Mouse (Mus musculus) CH12.LX (cell line): ENCODE data around the gene Pdcd7. TPM values are rescaled to one million over a fixed set of nuclear protein-coding genes. Genes with fewer than 3 reads are reported as not detected.
A peak's percentile ranks its signal among the peaks of the same experiment; 100 is the strongest.

Experiments used
- DNase-seq: peaks from one replicate; pipeline ENCODE4 v3.0.0-alpha.2; 2013; ENCODE audit errors: extremely low read depth
- H3K27ac ChIP-seq: 2 replicates; pipeline ENCODE4 v1.5.1; 2012; ENCODE audit warnings: low read depth, mild to moderate bottlenecking, control low read depth, moderate library complexity; ENCODE audit not compliant: insufficient read depth
- H3K27me3 ChIP-seq: replicated peaks from 2 replicates; pipeline ENCODE3; 2012; ENCODE audit warnings: inconsistent platforms
- H3K36me3 ChIP-seq, 2 experiments: replicated peaks in 1 of 2; 2 replicates each; pipeline versions ENCODE3 to v1.6.1; 2012; ENCODE audit warnings: inconsistent platforms in 1 of 2, low read length in 1 of 2, mild to moderate bottlenecking in 1 of 2, mixed read lengths in 1 of 2, moderate library complexity in 1 of 2; ENCODE audit not compliant: control insufficient read depth in 1 of 2, insufficient read depth in 1 of 2
- H3K4me1 ChIP-seq, 2 experiments: 2 replicates each; pipeline ENCODE4 v1.6.1; 2012; ENCODE audit warnings: inconsistent platforms in 1 of 2, moderate library complexity in 1 of 2; ENCODE audit not compliant: insufficient read depth in 2 of 2, control insufficient read depth in 1 of 2
- H3K4me2 ChIP-seq: 2 replicates; pipeline ENCODE4 v1.6.1; 2012; ENCODE audit warnings: low read depth, mild to moderate bottlenecking, control low read depth; ENCODE audit not compliant: poor library complexity, insufficient read depth, severe bottlenecking
- H3K4me3 ChIP-seq, 3 experiments: fragments of 150-350 bp in 1 of 3; sonication (generic) in 1 of 3; replicated peaks in 1 of 3; 2 replicates each; pipeline versions ENCODE3 to v1.5.1; 2011 to 2012; ENCODE audit warnings: low read depth in 2 of 3, low read length in 2 of 3, mild to moderate bottlenecking in 2 of 3, moderate library complexity in 2 of 3, control low read depth in 1 of 3, improper control_type of control experiment in 1 of 3, inconsistent platforms in 1 of 3, mixed read lengths in 1 of 3; ENCODE audit not compliant: poor library complexity in 1 of 3
- H3K79me2 ChIP-seq: replicated peaks from 2 replicates; pipeline ENCODE4 v1.6.1; 2012; ENCODE audit warnings: mild to moderate bottlenecking, moderate library complexity; ENCODE audit not compliant: control insufficient read depth, poor library complexity, insufficient read depth, severe bottlenecking; ENCODE audit errors: extremely low read depth
- H3K9ac ChIP-seq: 2 replicates; pipeline ENCODE4 v1.6.1; 2012; ENCODE audit warnings: low read depth, mild to moderate bottlenecking, control low read depth, moderate library complexity; ENCODE audit not compliant: insufficient read depth
- H3K9me3 ChIP-seq: replicated peaks from 2 replicates; pipeline ENCODE3; 2012; ENCODE audit warnings: low read length, inconsistent platforms, mixed read lengths
- BHLHE40 ChIP-seq: IDR thresholded peaks from 2 replicates; pipeline ENCODE4 v1.6.1; 2011; ENCODE audit warnings: mild to moderate bottlenecking, low read depth, low read length, improper control_type of control experiment
- CHD1 ChIP-seq: IDR thresholded peaks from 2 replicates; pipeline ENCODE4 v1.6.1; 2012; ENCODE audit warnings: low read depth, low read length, improper control_type of control experiment, inconsistent platforms
- CHD2 ChIP-seq: IDR thresholded peaks from 2 replicates; pipeline ENCODE4 v1.6.1; 2011; ENCODE audit warnings: low read length, improper control_type of control experiment
- CTCF ChIP-seq, 2 experiments: IDR thresholded peaks in 1 of 2; conservative IDR thresholded peaks in 1 of 2; 2 replicates each; pipeline ENCODE4 v1.5.1; 2011 to 2012; ENCODE audit warnings: low read depth in 2 of 2, low read length in 2 of 2, improper control_type of control experiment in 1 of 2, inconsistent platforms in 1 of 2, mild to moderate bottlenecking in 1 of 2, moderate library complexity in 1 of 2
- E2F4 ChIP-seq: IDR thresholded peaks from 2 replicates; pipeline ENCODE4 v1.6.1; 2011; ENCODE audit warnings: low read depth, low read length, improper control_type of control experiment; ENCODE audit not compliant: insufficient replicate concordance
- ELF1 ChIP-seq: IDR thresholded peaks from 2 replicates; pipeline ENCODE4 v1.6.1; 2014; ENCODE audit warnings: low read depth, mild to moderate bottlenecking, inconsistent platforms, low read length, improper control_type of control experiment
- EP300 ChIP-seq: IDR thresholded peaks from 2 replicates; pipeline ENCODE4 v1.6.1; 2011; ENCODE audit warnings: low read length, improper control_type of control experiment
- ETS1 ChIP-seq: conservative IDR thresholded peaks from 2 replicates; pipeline ENCODE4 v1.6.1; 2012; ENCODE audit warnings: low read depth, mild to moderate bottlenecking, inconsistent platforms, low read length, improper control_type of control experiment, moderate library complexity
- GABPA ChIP-seq: IDR thresholded peaks from 2 replicates; pipeline ENCODE4 v1.6.1; 2012; ENCODE audit warnings: low read depth, low read length, improper control_type of control experiment, inconsistent platforms; ENCODE audit not compliant: insufficient replicate concordance
- HCFC1 ChIP-seq: IDR thresholded peaks from 2 replicates; pipeline ENCODE4 v1.6.1; 2012; ENCODE audit warnings: low read depth, mild to moderate bottlenecking, inconsistent platforms, low read length, improper control_type of control experiment
- IRF4 ChIP-seq: IDR thresholded peaks from 2 replicates; pipeline ENCODE4 v1.6.1; 2014; ENCODE audit warnings: low read depth, mild to moderate bottlenecking, inconsistent platforms, low read length, improper control_type of control experiment
- JUN ChIP-seq: IDR thresholded peaks from 2 replicates; pipeline ENCODE4 v1.6.1; 2011; ENCODE audit warnings: low read depth, mild to moderate bottlenecking, low read length, improper control_type of control experiment, moderate library complexity; ENCODE audit not compliant: insufficient read depth
- JUND ChIP-seq: conservative IDR thresholded peaks from 2 replicates; pipeline ENCODE4 v1.6.1; 2011; ENCODE audit warnings: low read depth, low read length, improper control_type of control experiment
- KAT2A ChIP-seq: IDR thresholded peaks from 2 replicates; pipeline ENCODE4 v1.6.1; 2012; ENCODE audit warnings: low read length, improper control_type of control experiment, inconsistent platforms; ENCODE audit not compliant: insufficient replicate concordance
- MAFK ChIP-seq: IDR thresholded peaks from 2 replicates; pipeline ENCODE4 v1.6.1; 2011; ENCODE audit warnings: low read length, improper control_type of control experiment; ENCODE audit not compliant: insufficient replicate concordance
- MAX ChIP-seq: IDR thresholded peaks from 2 replicates; pipeline ENCODE4 v1.6.1; 2011; ENCODE audit warnings: low read length, improper control_type of control experiment
- MAZ ChIP-seq: IDR thresholded peaks from 2 replicates; pipeline ENCODE4 v1.6.1; 2012; ENCODE audit warnings: low read depth, mild to moderate bottlenecking, inconsistent platforms, low read length, improper control_type of control experiment, moderate library complexity
- MEF2A ChIP-seq: IDR thresholded peaks from 2 replicates; pipeline ENCODE4 v1.6.1; 2014; ENCODE audit warnings: low read depth, mild to moderate bottlenecking, inconsistent platforms, low read length, improper control_type of control experiment, borderline replicate concordance
- MXI1 ChIP-seq: IDR thresholded peaks from 2 replicates; pipeline ENCODE4 v1.6.1; 2011; ENCODE audit warnings: mild to moderate bottlenecking, low read depth, low read length, improper control_type of control experiment
- MYC ChIP-seq: IDR thresholded peaks from 2 replicates; pipeline ENCODE4 v1.6.1; 2011; ENCODE audit warnings: low read depth, mild to moderate bottlenecking, improper control_type of control experiment, low read length
- NELFE ChIP-seq: IDR thresholded peaks from 2 replicates; pipeline ENCODE4 v1.6.1; 2011; ENCODE audit warnings: low read depth, low read length, improper control_type of control experiment
- NRF1 ChIP-seq: IDR thresholded peaks from 2 replicates; pipeline ENCODE4 v1.6.1; 2014; ENCODE audit warnings: low read depth, mild to moderate bottlenecking, inconsistent platforms, low read length, improper control_type of control experiment, moderate library complexity
- PAX5 ChIP-seq: IDR thresholded peaks from 2 replicates; pipeline ENCODE4 v1.6.1; 2012; ENCODE audit warnings: low read length, inconsistent platforms, mixed read lengths
- POLR2A ChIP-seq: IDR thresholded peaks from 2 replicates; pipeline ENCODE4 v1.6.1; 2011; ENCODE audit warnings: low read depth, mild to moderate bottlenecking, improper control_type of control experiment, low read length
- POLR2AphosphoS2 ChIP-seq: IDR thresholded peaks from 2 replicates; pipeline ENCODE4 v1.6.1; 2011; ENCODE audit warnings: low read depth, low read length, improper control_type of control experiment
- RAD21 ChIP-seq: IDR thresholded peaks from 2 replicates; pipeline ENCODE4 v1.6.1; 2011; ENCODE audit warnings: low read depth, mild to moderate bottlenecking, low read length, improper control_type of control experiment, moderate library complexity
- RCOR1 ChIP-seq: conservative IDR thresholded peaks from 2 replicates; pipeline ENCODE4 v1.6.1; 2012; ENCODE audit warnings: low read depth, mild to moderate bottlenecking, inconsistent platforms, low read length, improper control_type of control experiment
- SIN3A ChIP-seq: IDR thresholded peaks from 2 replicates; pipeline ENCODE4 v1.6.1; 2012; ENCODE audit warnings: low read length, improper control_type of control experiment, inconsistent platforms
- SMC3 ChIP-seq: IDR thresholded peaks from 2 replicates; pipeline ENCODE4 v1.6.1; 2011; ENCODE audit warnings: low read depth, low read length, improper control_type of control experiment
- TBP ChIP-seq: conservative IDR thresholded peaks from 2 replicates; pipeline ENCODE4 v1.6.1; 2011; ENCODE audit warnings: low read depth, low read length, improper control_type of control experiment
- TCF12 ChIP-seq: IDR thresholded peaks from 2 replicates; pipeline ENCODE4 v1.6.1; 2014; ENCODE audit warnings: low read depth, mild to moderate bottlenecking, inconsistent platforms, low read length, improper control_type of control experiment
- UBTF ChIP-seq: IDR thresholded peaks from 2 replicates; pipeline ENCODE4 v1.6.1; 2012; ENCODE audit warnings: low read depth, mild to moderate bottlenecking, inconsistent platforms, low read length, improper control_type of control experiment, moderate library complexity
- USF1 ChIP-seq: IDR thresholded peaks from 2 replicates; pipeline ENCODE4 v1.6.1; 2014; ENCODE audit warnings: low read depth, mild to moderate bottlenecking, inconsistent platforms, low read length, improper control_type of control experiment
- USF2 ChIP-seq: conservative IDR thresholded peaks from 2 replicates; pipeline ENCODE4 v1.6.1; 2011; ENCODE audit warnings: low read depth, low read length, improper control_type of control experiment
- ZC3H11A ChIP-seq: IDR thresholded peaks from 2 replicates; pipeline ENCODE4 v1.6.1; 2012; ENCODE audit warnings: low read depth, mild to moderate bottlenecking, inconsistent platforms, low read length, improper control_type of control experiment
- ZKSCAN1 ChIP-seq: IDR thresholded peaks from 2 replicates; pipeline ENCODE4 v1.6.1; 2012; ENCODE audit warnings: low read depth, inconsistent platforms, low read length, improper control_type of control experiment, borderline replicate concordance
- ZMIZ1 ChIP-seq: IDR thresholded peaks from 2 replicates; pipeline ENCODE4 v1.6.1; 2012; ENCODE audit warnings: low read depth, mild to moderate bottlenecking, inconsistent platforms, low read length, improper control_type of control experiment
- ZNF384 ChIP-seq: IDR thresholded peaks from 2 replicates; pipeline ENCODE4 v1.6.1; 2012; ENCODE audit warnings: low read depth, low read length, improper control_type of control experiment, inconsistent platforms
- dilution Hi-C: fragments of 300-500 bp; cut with MboI; formaldehyde crosslinking; loops from 2 replicates; pipeline ENCODE4 v1.14.3; 2020; ENCODE audit warnings: low sequenced_read_pairs; ENCODE audit not compliant: extremely low pct_unique_long_range_greater_than_20kb, extremely low pct_ligation_motif_present
- in situ Hi-C: fragments of 300-500 bp; cut with MboI; formaldehyde crosslinking; loops from 3 replicates; pipeline ENCODE4 v1.14.3; 2019; ENCODE audit warnings: low sequenced_read_pairs, low pct_ligation_motif_present, low pct_unique_long_range_greater_than_20kb, mixed read lengths
- polyA plus RNA-seq: library from polyadenylated mRNA; unstranded; fragments of >175 nt; gene quantifications from 2 replicates; pipeline ENCODE4 v1.2.1, GENCODE M21; 2012; ENCODE audit warnings: low read depth; ENCODE audit not compliant: insufficient read length
- total RNA-seq, 2 experiments: library from RNA; depleted of rRNA; stranded (reverse); fragments of 300-350 nt in 1 of 2; fragments of >200 nt in 1 of 2; gene quantifications; 2 replicates each; pipeline ENCODE4 v1.2.3; 2012 to 2014

The Pdcd7 gene
- total RNA-seq (2012; rRNA removed) (14.5 and 16.3 TPM in 2 replicates), total RNA-seq (2014; rRNA removed) (12.8 and 13.1 TPM in 2 replicates), polyA plus RNA-seq (20.6 and 24.0 TPM in 2 replicates)

- dilution Hi-C loops (no loop called here), in situ Hi-C loops (no loop called here)
- H3K27ac ChIP-seq = peak within 1 kb of the TSS; percentile 59
- peak within 1 kb of the TSS; percentile 75 for H3K4me2 ChIP-seq
- peaks cover 29% of the 10 kb centered on the region for H3K79me2 ChIP-seq
- peak; percentile 96 for DNase-seq
- no peak for TF ChIP-seq JUND
- TF ChIP-seq BHLHE40 = no peak
- peak; percentile 78; the same call in 1 of the 2 replicates for TF ChIP-seq POLR2AphosphoS2
- TF ChIP-seq EP300 = no peak
- peak; percentile 15; the same call in 1 of the 2 replicates for TF ChIP-seq GABPA
- TF ChIP-seq JUN = peak; percentile 27
- TF ChIP-seq ZC3H11A = no peak
- peak; percentile 87; the same call in 1 of the 2 replicates for TF ChIP-seq KAT2A
- peak; percentile 87 for TF ChIP-seq POLR2A
- peak; percentile 36; the same call in 1 of the 2 replicates for TF ChIP-seq MEF2A
- no peak; the same call in 1 of the 2 replicates for TF ChIP-seq CHD1
- TF ChIP-seq MXI1 = peak; percentile 53
- no peak for TF ChIP-seq MAFK
- no peak for TF ChIP-seq CHD2
- TF ChIP-seq ZMIZ1 = no peak
- TF ChIP-seq ETS1 = no peak
- no peak for TF ChIP-seq ZKSCAN1
- TF ChIP-seq NRF1 = no peak
- TF ChIP-seq TCF12 = peak; percentile 73
- TF ChIP-seq UBTF = no peak
- TF ChIP-seq USF1 = no peak
- no peak for TF ChIP-seq MAZ
- peak; percentile 97 for TF ChIP-seq ELF1
- TF ChIP-seq ZNF384 = no peak
- TF ChIP-seq MAX = 0 out of 2 replicates have a peak, but pooled peaks have one; percentile 58
- TF ChIP-seq TBP = peak; percentile 88
- peak; percentile 91 for TF ChIP-seq HCFC1
- no peak for TF ChIP-seq USF2
- peak; percentile 82 for TF ChIP-seq SIN3A
- peak; percentile 55; the same call in 1 of the 2 replicates for TF ChIP-seq MYC
- peak; percentile 88 for TF ChIP-seq NELFE
- TF ChIP-seq E2F4 = no peak
- TF ChIP-seq RCOR1 = 0 out of 2 replicates have a peak, but pooled peaks have one; percentile 21
- peak; percentile 59 for TF ChIP-seq IRF4
- no peak for TF ChIP-seq SMC3
- TF ChIP-seq CTCF (conservative IDR thresholded peaks at IDR 0.05 in 1 of 2, IDR thresholded peaks at IDR 0.05 in 1 of 2; ENCODE audit: low read depth in 2 of 2, low read length in 2 of 2) = no peak
- no peak for TF ChIP-seq PAX5
- no peak for TF ChIP-seq RAD21
- H3K36me3 ChIP-seq = peaks cover 0 to 8% of the 10 kb centered on the region in 2 experiments
- H3K4me1 ChIP-seq = peaks cover 0 to 17% of the 10 kb centered on the region in 2 experiments; a peak in 3 of 4 replicates
- H3K9me3 ChIP-seq = peaks cover 6% of the 10 kb centered on the region
- peak within 1 kb of the TSS; percentile 72 to 96 (median 83) for H3K4me3 ChIP-seq
- peak within 1 kb of the TSS; percentile 99 for H3K9ac ChIP-seq
- H3K27me3 ChIP-seq = no peaks in the 10 kb centered on the region
Observed at GRCm38 (mm10) chr9:65345854-65346475, at the start of gene Pdcd7. Gene Pdcd7, plus strand, starts transcription at chr9:65346104.
